Mouse (Mus musculus) heart, embryonic 11.5 days (tissue): ENCODE results near the gene Fut8. TPM values are rescaled to one million over a fixed set of nuclear protein-coding genes. Genes with fewer than 3 reads are reported as not detected.

Experiments
- ATAC-seq: fragments of 200-750 bp; cut with Nextera tagmentation; replicated peaks from 2 replicates; pipeline ENCODE4 v1.8.0; 2017; ENCODE audit warnings: moderate library complexity; ENCODE audit not compliant: insufficient number of reproducible peaks, low FRiP score, low TSS enrichment
- H3K27ac ChIP-seq: fragments of 300-500 bp; sonication (generic); 2 replicates; pipeline ENCODE4 v1.5.1; 2014; ENCODE audit warnings: mild to moderate bottlenecking, low read depth, low read length
- H3K27me3 ChIP-seq: fragments of 300-500 bp; sonication (generic); 2 replicates; pipeline ENCODE4 v1.6.1; 2014; ENCODE audit warnings: mild to moderate bottlenecking, low read length, mixed read lengths; ENCODE audit not compliant: control insufficient read depth, insufficient read depth
- H3K36me3 ChIP-seq: fragments of 300-500 bp; sonication (generic); 2 replicates; pipeline ENCODE4 v1.6.1; 2014; ENCODE audit warnings: mild to moderate bottlenecking, low read length, moderate library complexity, mixed read lengths; ENCODE audit not compliant: control insufficient read depth, insufficient read depth
- H3K4me1 ChIP-seq: fragments of 300-500 bp; sonication (generic); 2 replicates; pipeline ENCODE4 v1.6.1; 2014; ENCODE audit warnings: low read length; ENCODE audit not compliant: control insufficient read depth, insufficient read depth
- H3K4me2 ChIP-seq: fragments of 300-500 bp; sonication (generic); 2 replicates; pipeline ENCODE4 v1.6.1; 2014; ENCODE audit warnings: mild to moderate bottlenecking, moderate library complexity
- H3K4me3 ChIP-seq: fragments of 300-500 bp; sonication (generic); 2 replicates; pipeline ENCODE4 v1.5.1; 2014; ENCODE audit warnings: low read depth, low read length
- H3K9ac ChIP-seq: fragments of 300-500 bp; sonication (generic); 2 replicates; pipeline ENCODE4 v1.6.1; 2014; ENCODE audit warnings: mild to moderate bottlenecking, low read depth, low read length, moderate library complexity
- H3K9me3 ChIP-seq: fragments of 300-500 bp; sonication (generic); replicated peaks from 2 replicates; pipeline ENCODE4 v1.6.1; 2016; ENCODE audit warnings: low read length; ENCODE audit not compliant: control insufficient read depth
- WGBS: fragments of 180-500 bp; shearing (Covaris S2); extraction: QIAGEN DNeasy Blood & Tissue Kit; methylation state at CpG from one replicate; pipeline ENCODE4 v1.1.7; 2014; ENCODE audit not compliant: insufficient replicate concordance; 5-methylcytosine and 5-hydroxymethylcytosine counted together
- polyA plus RNA-seq: library from polyadenylated mRNA; unstranded; fragments of >200 nt; fragmentation: Nextera tagmentation; extraction: Ambion mirVana; gene quantifications from 2 replicates; pipeline ENCODE4 v1.2.1, GENCODE M21; 2014

Fut8 gene
- polyA plus RNA-seq = 17.1 and 18.6 TPM in 2 replicates

- peak within 1 kb of the TSS; percentile 88 for H3K9ac ChIP-seq
- WGBS = under 1% methylated on average over 46 of the region's 46 CpGs
- peak; percentile 86 for ATAC-seq
- no peaks in the 10 kb centered on the region for H3K4me1 ChIP-seq
- H3K9me3 ChIP-seq = no peaks in the 10 kb centered on the region
- peak within 1 kb of the TSS; percentile 96 for H3K4me2 ChIP-seq
- H3K27me3 ChIP-seq = no peaks in the 10 kb centered on the region
- no peaks in the 10 kb centered on the region for H3K36me3 ChIP-seq
- peak within 1 kb of the TSS; percentile 86 for H3K4me3 ChIP-seq
- H3K27ac ChIP-seq = peak within 1 kb of the TSS; percentile 85
These were observed at the start of gene Fut8 for GRCm38 (mm10) chr12:77237950-77238530. TSS of gene Fut8 (plus strand) at chr12:77238125.

DNA sequence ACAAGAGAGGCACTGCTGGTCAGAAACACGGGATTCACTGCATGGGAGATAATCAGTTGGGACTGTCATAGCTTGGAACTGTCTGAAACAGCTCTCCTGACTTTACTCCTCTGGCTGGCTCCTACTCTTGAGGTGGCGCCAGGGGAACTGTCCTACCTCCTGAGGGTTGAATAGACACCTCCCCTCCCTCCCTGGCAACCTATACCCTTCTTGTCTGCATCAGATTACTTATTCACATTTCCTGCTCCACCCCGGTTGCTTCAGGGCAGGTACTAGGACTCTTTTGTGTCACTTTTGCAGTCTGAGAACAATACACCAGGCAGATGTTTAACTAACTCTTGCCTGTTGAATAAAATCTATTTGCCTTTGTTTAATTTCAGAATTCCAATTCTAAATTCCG, 48.8 kb upstream of the Fut8 start:
- ATAC-seq = no peak
- H3K4me1 ChIP-seq = peaks cover 4% of the 10 kb centered on the region; the same call in 1 of the 2 replicates
- 44% methylated on average over 4 of the region's 4 CpGs for WGBS
- H3K9ac ChIP-seq = no peak overlapping the region
- H3K36me3 ChIP-seq = no peaks in the 10 kb centered on the region
- no peak overlapping the region for H3K4me2 ChIP-seq
- no peaks in the 10 kb centered on the region for H3K9me3 ChIP-seq
- H3K27me3 ChIP-seq = no peaks in the 10 kb centered on the region
- no peak overlapping the region for H3K4me3 ChIP-seq
- H3K27ac ChIP-seq = no peak overlapping the region

GRCm38 (mm10) chr12:77189933-77190446, 47.9 kb upstream of the Fut8 start:
- Histone ChIP-seq H3K27ac (no peak overlapping the region), H3K9me3 (no peaks in the 10 kb centered on the region), H3K36me3 (no peaks in the 10 kb centered on the region), H3K4me3 (no peak overlapping the region), H3K4me2 (no peak overlapping the region), H3K9ac (no peak overlapping the region), H3K4me1 (peaks cover 4% of the 10 kb centered on the region; the same call in 1 of the 2 replicates), H3K27me3 (no peaks in the 10 kb centered on the region)
- ATAC-seq = no peak
- 89% methylated on average over 3 of the region's 3 CpGs for WGBS

GRCm38 (mm10) chr12:77191478-77192271, 46.2 kb upstream of the Fut8 start:
- Histone ChIP-seq H3K4me1 (peaks cover 4% of the 10 kb centered on the region; the same call in 1 of the 2 replicates), H3K27ac (no peak overlapping the region), H3K9me3 (peaks cover 3% of the 10 kb centered on the region; the same call in 1 of the 2 replicates), H3K4me2 (no peak overlapping the region), H3K36me3 (no peaks in the 10 kb centered on the region), H3K27me3 (no peaks in the 10 kb centered on the region), H3K9ac (no peak overlapping the region), H3K4me3 (no peak overlapping the region)
- WGBS = 82% methylated on average over 9 of the region's 9 CpGs
- ATAC-seq = no peak

- Histone ChIP-seq H3K27ac (no peak overlapping the region), H3K36me3 (no peaks in the 10 kb centered on the region)
These were observed 45.2 kb upstream of the Fut8 start for GRCm38 (mm10) chr12:77192714-77193113.

GRCm38 (mm10) chr12:77193225-77193716, 44.7 kb upstream of the Fut8 start:
- H3K4me2 ChIP-seq = no peak overlapping the region
- peaks cover 3% of the 10 kb centered on the region; the same call in 1 of the 2 replicates for H3K9me3 ChIP-seq
- H3K27ac ChIP-seq = no peak overlapping the region
- no peak for ATAC-seq
- no peak overlapping the region for H3K9ac ChIP-seq
- peaks cover 4% of the 10 kb centered on the region; the same call in 1 of the 2 replicates for H3K4me1 ChIP-seq
- no peaks in the 10 kb centered on the region for H3K27me3 ChIP-seq
- WGBS = 57% methylated on average over 4 of the region's 4 CpGs
- H3K4me3 ChIP-seq = no peak overlapping the region
- no peaks in the 10 kb centered on the region for H3K36me3 ChIP-seq

More at GRCm38 (mm10) chr12:77192714-77193113, 45.2 kb upstream of the Fut8 start:
- ATAC-seq = no peak
- Histone ChIP-seq H3K27me3 (no peaks in the 10 kb centered on the region), H3K4me3 (no peak overlapping the region), H3K9ac (no peak overlapping the region), H3K9me3 (peaks cover 3% of the 10 kb centered on the region; the same call in 1 of the 2 replicates), H3K4me2 (no peak overlapping the region), H3K4me1 (peaks cover 4% of the 10 kb centered on the region; the same call in 1 of the 2 replicates)
- WGBS = 79% methylated on average over 3 of the region's 3 CpGs

DNA sequence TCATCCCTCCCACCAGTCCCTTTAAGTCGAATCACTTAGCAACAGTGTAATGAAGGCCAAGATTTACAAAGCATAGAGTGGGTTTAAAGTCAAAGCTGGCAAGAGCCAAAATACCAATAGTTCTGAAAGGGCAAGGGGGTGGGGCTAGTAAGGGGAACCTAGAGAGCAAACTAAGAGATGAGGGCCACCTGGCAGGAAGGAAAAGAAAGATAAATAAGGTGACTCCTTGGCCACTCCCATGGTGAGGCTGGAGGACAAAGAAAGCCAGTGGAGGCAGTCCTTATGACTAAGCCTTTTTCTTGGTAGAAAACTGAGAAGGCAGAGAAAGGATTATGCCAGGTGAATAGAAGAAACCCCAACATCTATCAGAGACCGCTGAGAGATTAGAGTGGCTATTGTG, 42.9 kb upstream of the Fut8 start:
- no peak overlapping the region for H3K9ac ChIP-seq
- no peak for ATAC-seq
- H3K9me3 ChIP-seq = peaks cover 3% of the 10 kb centered on the region; the same call in 1 of the 2 replicates
- no peak overlapping the region for H3K4me2 ChIP-seq
- peaks cover 4% of the 10 kb centered on the region; the same call in 1 of the 2 replicates for H3K4me1 ChIP-seq
- WGBS = 68% methylated on average over 2 of the region's 2 CpGs
- no peaks in the 10 kb centered on the region for H3K27me3 ChIP-seq
- no peaks in the 10 kb centered on the region for H3K36me3 ChIP-seq
- no peak overlapping the region for H3K4me3 ChIP-seq
- H3K27ac ChIP-seq = no peak overlapping the region

GRCm38 (mm10) chr12:77196529-77197095, 41.3 kb upstream of the Fut8 start:
- peaks cover 3% of the 10 kb centered on the region; the same call in 1 of the 2 replicates for H3K9me3 ChIP-seq
- H3K4me1 ChIP-seq = peaks cover 4% of the 10 kb centered on the region; the same call in 1 of the 2 replicates
- ATAC-seq = no peak
- H3K4me3 ChIP-seq = no peak overlapping the region
- no peak overlapping the region for H3K9ac ChIP-seq
- no peak overlapping the region for H3K27ac ChIP-seq
- WGBS = 88% methylated on average over 2 of the region's 2 CpGs
- H3K4me2 ChIP-seq = no peak overlapping the region
- no peaks in the 10 kb centered on the region for H3K27me3 ChIP-seq
- H3K36me3 ChIP-seq = no peaks in the 10 kb centered on the region
